Mouse (Mus musculus) forebrain, embryonic 12.5 days (tissue): ENCODE data around the gene Hist1h4b. TPM values are rescaled to one million over a fixed set of nuclear protein-coding genes. Genes with fewer than 3 reads are reported as not detected.
A peak's percentile ranks its signal among the peaks of the same experiment; 100 is the strongest.
"Not testable (repeated sequence)": the region's sequence is repeated elsewhere in the genome, so short reads cannot be mapped to it uniquely, and the experiment has no call there.

Experiments used
- ATAC-seq: fragments of 200-750 bp; cut with Nextera tagmentation; 2 replicates; pipeline ENCODE4 v1.8.0; 2017; ENCODE audit warnings: moderate TSS enrichment; ENCODE audit not compliant: low FRiP score
- H3K27ac ChIP-seq: fragments of 300-500 bp; sonication (generic); 2 replicates; pipeline ENCODE4 v1.5.1; 2016; ENCODE audit warnings: mild to moderate bottlenecking
- H3K27me3 ChIP-seq: fragments of 300-500 bp; sonication (generic); 2 replicates; pipeline ENCODE4 v1.6.1; 2016; ENCODE audit warnings: mild to moderate bottlenecking
- H3K36me3 ChIP-seq: fragments of 300-500 bp; sonication (generic); replicated peaks from 2 replicates; pipeline ENCODE4 v1.6.1; 2016; ENCODE audit warnings: mild to moderate bottlenecking
- H3K4me1 ChIP-seq: fragments of 300-500 bp; sonication (generic); 2 replicates; pipeline ENCODE4 v1.6.1; 2016
- H3K4me2 ChIP-seq: fragments of 300-500 bp; sonication (generic); 2 replicates; pipeline ENCODE4 v1.6.1; 2016; ENCODE audit warnings: mild to moderate bottlenecking, moderate library complexity
- H3K4me3 ChIP-seq: fragments of 300-500 bp; sonication (generic); replicated peaks from 2 replicates; pipeline ENCODE4 v1.5.1; 2016; ENCODE audit warnings: mild to moderate bottlenecking
- H3K9ac ChIP-seq: fragments of 300-500 bp; sonication (generic); 2 replicates; pipeline ENCODE4 v1.6.1; 2016; ENCODE audit warnings: mild to moderate bottlenecking
- H3K9me3 ChIP-seq: fragments of 300-500 bp; sonication (generic); 2 replicates; pipeline ENCODE4 v1.6.1; 2016
- WGBS: fragments of 180-500 bp; shearing (Covaris S2); methylation state at CpG from one replicate; pipeline ENCODE4 v1.1.7; 2016; 5-methylcytosine and 5-hydroxymethylcytosine counted together
- polyA plus RNA-seq: library from polyadenylated mRNA; unstranded; fragments of >200 nt; fragmentation: Nextera tagmentation; extraction: Ambion mirVana; gene quantifications from 2 replicates; pipeline ENCODE4 v1.2.1, GENCODE M21; 2016

The Hist1h4b gene
- polyA plus RNA-seq, 1 experiment from 2014 or later, result 5.3 TPM

DNA sequence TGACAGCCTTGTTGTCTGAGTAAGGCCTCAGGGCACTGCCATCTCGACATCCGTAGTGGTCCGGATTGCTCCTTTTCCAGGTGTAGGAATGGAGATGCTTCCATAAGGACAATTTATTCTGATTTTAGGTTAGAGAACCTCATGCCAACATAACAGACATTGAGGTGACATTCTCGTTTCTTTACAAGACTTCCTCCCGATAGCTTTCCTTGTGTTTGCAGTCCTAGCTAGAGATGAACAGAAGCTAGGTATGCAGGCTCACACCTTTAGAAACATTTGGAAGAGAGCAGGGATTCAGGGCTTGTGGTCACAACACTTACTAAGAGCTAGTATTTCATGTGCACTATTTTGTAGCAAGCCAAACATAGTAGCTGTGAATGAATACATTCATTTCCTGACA, 13.6 kb upstream of the Hist1h4b start:
- no peak overlapping the region for H3K9ac ChIP-seq
- no peaks in the 10 kb centered on the region for H3K36me3 ChIP-seq
- 0 out of 2 replicates have a peak overlapping the region, but pooled peaks have one; percentile 53 for H3K27ac ChIP-seq
- ATAC-seq, result no peak
- no peaks in the 10 kb centered on the region for H3K9me3 ChIP-seq
- H3K4me2 ChIP-seq, result no peak overlapping the region
- peaks cover 34% of the 10 kb centered on the region for H3K4me1 ChIP-seq
- no peaks in the 10 kb centered on the region for H3K27me3 ChIP-seq
- H3K4me3 ChIP-seq, result no peak overlapping the region
- WGBS, result 88% methylated on average over 5 of the region's 5 CpGs

GRCm38 (mm10) chr13:23743963-23744362, 12.8 kb upstream of the Hist1h4b start:
- WGBS, result 44% methylated on average over 4 of the region's 4 CpGs
- Histone ChIP-seq H3K36me3 (no peaks in the 10 kb centered on the region), H3K4me2 (peak overlapping the region; percentile 63), H3K9me3 (no peaks in the 10 kb centered on the region), H3K4me1 (peaks cover 34% of the 10 kb centered on the region), H3K27me3 (no peaks in the 10 kb centered on the region), H3K9ac (peak overlapping the region; percentile 64; the same call in 1 of the 2 replicates), H3K4me3 (peak overlapping the region; percentile 45), H3K27ac (peak overlapping the region; percentile 99)
- ATAC-seq, result no peak

- peak overlapping the region; percentile 45 for H3K4me3 ChIP-seq
- under 1% methylated on average over 15 of the region's 36 CpGs for WGBS
- H3K36me3 ChIP-seq, result no peaks in the 10 kb centered on the region
- H3K4me2 ChIP-seq, result peak overlapping the region; percentile 63
- no peaks in the 10 kb centered on the region for H3K27me3 ChIP-seq
- peaks cover 29% of the 10 kb centered on the region for H3K4me1 ChIP-seq
- H3K9me3 ChIP-seq, result no peaks in the 10 kb centered on the region
- ATAC-seq, result no peak
- peak overlapping the region; percentile 99 for H3K27ac ChIP-seq
- H3K9ac ChIP-seq, result peak overlapping the region; percentile 64
Measured at GRCm38 (mm10) chr13:23744421-23745380, 12.1 kb upstream of the Hist1h4b start.

- WGBS, result under 1% methylated on average over 26 of the region's 28 CpGs
- no peaks in the 10 kb centered on the region for H3K9me3 ChIP-seq
- peak; percentile 72 for ATAC-seq
- H3K36me3 ChIP-seq, result no peaks in the 10 kb centered on the region
- peaks cover 21% of the 10 kb centered on the region for H3K4me1 ChIP-seq
- H3K4me2 ChIP-seq, result peak within 1 kb of the TSS; percentile 63
- no peaks in the 10 kb centered on the region for H3K27me3 ChIP-seq
- H3K4me3 ChIP-seq, result peak within 1 kb of the TSS; percentile 45
- peak within 1 kb of the TSS; percentile 99 for H3K27ac ChIP-seq
- H3K9ac ChIP-seq, result peak within 1 kb of the TSS; percentile 75
Measured at GRCm38 (mm10) chr13:23745381-23746161, 11.2 kb upstream of the Hist1h4b start, which contains the start of gene Hist1h3c. Gene Hist1h3c, minus strand, starts transcription at chr13:23745602.

DNA sequence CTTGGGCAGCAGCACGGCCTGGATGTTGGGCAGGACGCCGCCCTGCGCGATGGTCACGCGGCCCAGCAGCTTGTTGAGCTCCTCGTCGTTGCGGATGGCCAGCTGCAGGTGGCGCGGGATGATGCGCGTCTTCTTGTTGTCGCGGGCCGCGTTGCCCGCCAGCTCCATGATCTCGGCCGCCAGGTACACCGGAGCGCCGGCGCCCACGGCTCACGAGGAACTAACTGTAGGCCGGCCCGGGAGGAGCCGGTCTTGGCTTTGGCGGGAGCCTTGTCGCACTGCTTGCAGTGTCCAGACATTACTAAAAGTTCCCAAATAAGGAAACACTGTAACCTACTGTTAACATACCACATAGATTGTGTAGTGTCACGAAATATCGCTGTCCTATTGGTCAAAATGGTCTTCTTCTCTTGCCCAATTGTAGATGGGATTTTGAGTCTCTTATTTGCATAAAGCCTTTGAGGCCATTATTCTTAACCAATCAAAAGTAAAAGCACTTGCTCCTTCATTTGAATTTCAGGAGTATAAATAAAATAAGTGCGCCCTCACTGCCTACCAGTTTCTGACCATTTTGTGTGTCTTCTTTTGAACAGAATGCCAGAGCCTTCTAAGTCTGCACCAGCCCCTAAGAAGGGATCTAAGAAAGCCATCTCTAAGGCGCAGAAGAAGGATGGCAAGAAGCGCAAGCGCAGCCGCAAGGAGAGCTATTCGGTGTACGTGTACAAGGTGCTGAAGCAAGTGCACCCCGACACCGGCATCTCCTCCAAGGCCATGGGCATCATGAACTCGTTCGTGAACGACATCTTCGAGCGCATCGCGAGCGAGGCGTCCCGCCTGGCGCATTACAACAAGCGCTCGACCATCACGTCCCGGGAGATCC, 10.4 kb upstream of the Hist1h4b start, which contains the start of gene Hist1h2bb:
Hist1h2bb (plus strand) TSS at position 534 of the 880 bp plus-strand sequence.
- not testable (repeated sequence) for H3K36me3 ChIP-seq, H3K27me3 ChIP-seq, H3K9me3 ChIP-seq
- Histone ChIP-seq H3K9ac (peak within 1 kb of the TSS; percentile 75), H3K4me2 (peak within 1 kb of the TSS; percentile 63), H3K4me3 (peak within 1 kb of the TSS; percentile 45), H3K27ac (peak within 1 kb of the TSS; percentile 99), H3K4me1 (peaks cover 17% of the 10 kb centered on the region)
- under 1% methylated on average over 40 of the region's 58 CpGs for WGBS
- ATAC-seq, result peak; percentile 92

- H3K27me3 ChIP-seq, result no peaks in the 10 kb centered on the region
- H3K9ac ChIP-seq, result peak overlapping the region; percentile 58
- no peaks in the 10 kb centered on the region for H3K36me3 ChIP-seq
- H3K27ac ChIP-seq, result peak overlapping the region; percentile 99
- H3K9me3 ChIP-seq, result no peaks in the 10 kb centered on the region
- H3K4me2 ChIP-seq, result peak overlapping the region; percentile 63
- H3K4me3 ChIP-seq, result peak overlapping the region; percentile 45
- 1% methylated on average over 11 of the region's 13 CpGs for WGBS
- no peak for ATAC-seq
- peaks cover 17% of the 10 kb centered on the region for H3K4me1 ChIP-seq
Measured at GRCm38 (mm10) chr13:23747081-23747891, 9.5 kb upstream of the Hist1h4b start.

DNA sequence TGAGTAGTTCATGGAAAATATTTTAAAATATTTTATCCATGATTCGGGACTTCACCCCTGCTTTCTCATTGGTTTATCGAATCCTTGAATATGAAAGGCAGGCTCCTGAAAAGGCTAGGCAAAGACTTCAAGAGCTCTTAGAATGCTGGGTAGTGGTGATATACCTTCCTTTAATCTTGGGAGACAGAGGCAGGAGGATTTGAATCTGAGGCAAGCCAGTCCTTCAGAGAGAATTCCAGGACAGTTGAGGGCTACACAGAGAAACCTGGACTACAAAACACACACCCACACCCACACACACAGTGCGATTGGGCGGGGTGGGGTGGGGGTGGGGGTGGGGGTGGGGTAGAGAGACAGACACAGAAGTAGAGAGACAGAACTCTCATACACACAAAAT, 8.9 kb upstream of the Hist1h4b start:
- H3K4me2 ChIP-seq, result peak overlapping the region; percentile 63
- no peaks in the 10 kb centered on the region for H3K36me3 ChIP-seq
- 7% methylated on average over 4 of the region's 4 CpGs for WGBS
- no peaks in the 10 kb centered on the region for H3K9me3 ChIP-seq
- ATAC-seq, result no peak
- H3K4me3 ChIP-seq, result 0 out of 2 replicates have a peak overlapping the region, but pooled peaks have one; percentile 4
- peak overlapping the region; percentile 99 for H3K27ac ChIP-seq
- peaks cover 17% of the 10 kb centered on the region for H3K4me1 ChIP-seq
- no peaks in the 10 kb centered on the region for H3K27me3 ChIP-seq
- peak overlapping the region; percentile 48 for H3K9ac ChIP-seq

DNA sequence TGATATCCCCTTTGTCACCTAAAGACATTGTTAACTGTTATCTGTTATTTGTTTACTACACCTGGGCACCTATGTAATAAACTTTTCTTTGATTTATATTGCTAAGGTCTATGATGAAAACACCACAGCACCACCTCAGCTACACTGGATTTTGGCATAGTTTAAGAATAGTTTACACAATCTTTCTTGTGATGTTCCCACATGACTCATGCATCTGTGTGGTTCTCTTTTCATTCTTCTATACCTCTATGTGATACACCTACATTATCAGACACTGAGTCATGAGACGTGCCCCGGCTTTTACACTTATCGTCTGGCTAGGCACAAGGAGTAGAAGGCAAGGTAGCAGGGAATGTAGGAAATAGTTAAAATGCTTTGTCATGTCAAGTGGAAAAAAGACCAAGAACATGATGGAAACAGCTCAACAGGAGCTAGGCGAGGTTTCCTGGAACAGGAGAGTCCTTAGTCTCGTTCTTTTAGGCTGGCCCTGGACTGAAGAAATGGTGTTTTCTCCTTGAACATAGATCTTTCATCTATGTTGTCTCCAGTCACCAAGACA, 7.2 kb upstream of the Hist1h4b start:
- H3K27ac ChIP-seq, result peak overlapping the region; percentile 79
- H3K4me1 ChIP-seq, result peaks cover 9% of the 10 kb centered on the region
- 92% methylated on average over 5 of the region's 5 CpGs for WGBS
- H3K9ac ChIP-seq, result no peak overlapping the region
- H3K27me3 ChIP-seq, result no peaks in the 10 kb centered on the region
- no peak overlapping the region for H3K4me2 ChIP-seq
- ATAC-seq, result no peak
- H3K9me3 ChIP-seq, result no peaks in the 10 kb centered on the region
- no peaks in the 10 kb centered on the region for H3K36me3 ChIP-seq
- no peak overlapping the region for H3K4me3 ChIP-seq

DNA sequence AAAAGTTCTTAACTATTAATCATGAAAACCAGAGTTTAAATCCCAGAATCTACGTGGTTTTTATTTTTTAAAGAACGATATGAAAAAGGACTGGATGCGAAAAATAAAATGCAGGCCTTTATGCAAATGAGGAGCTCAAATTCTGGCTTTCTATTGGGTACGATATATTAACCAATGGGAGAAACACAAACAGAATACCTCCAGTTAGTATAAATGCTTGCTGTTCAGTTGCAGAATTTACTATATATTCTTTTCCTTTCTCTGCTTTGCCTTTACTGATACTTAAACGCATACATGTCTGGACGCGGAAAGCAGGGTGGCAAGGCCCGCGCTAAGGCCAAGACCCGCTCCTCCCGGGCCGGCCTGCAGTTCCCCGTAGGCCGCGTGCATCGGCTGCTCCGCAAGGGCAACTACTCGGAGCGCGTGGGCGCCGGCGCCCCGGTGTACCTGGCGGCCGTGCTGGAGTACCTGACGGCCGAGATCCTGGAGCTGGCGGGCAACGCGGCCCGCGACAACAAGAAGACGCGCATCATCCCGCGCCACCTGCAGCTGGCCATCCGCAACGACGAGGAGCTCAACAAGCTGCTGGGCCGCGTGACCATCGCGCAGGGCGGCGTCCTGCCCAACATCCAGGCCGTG, 5.9 kb upstream of the Hist1h4b start, which contains the start of gene Hist1h2ab:
Hist1h2ab (plus strand) TSS at position 288 of the 639 bp plus-strand sequence.
- H3K9ac ChIP-seq, result peak within 1 kb of the TSS; percentile 56
- not testable (repeated sequence) for H3K4me1 ChIP-seq, H3K27me3 ChIP-seq, H3K9me3 ChIP-seq, H3K36me3 ChIP-seq
- ATAC-seq, result peak; percentile 64
- H3K27ac ChIP-seq, result peak within 1 kb of the TSS; percentile 98
- H3K4me3 ChIP-seq, result peak within 1 kb of the TSS; percentile 47
- H3K4me2 ChIP-seq, result peak within 1 kb of the TSS; percentile 59
- WGBS, result under 1% methylated on average over 35 of the region's 47 CpGs

GRCm38 (mm10) chr13:23751478-23751956, 5.3 kb upstream of the Hist1h4b start:
- H3K4me1 ChIP-seq, result peaks cover 8% of the 10 kb centered on the region
- H3K27me3 ChIP-seq, result no peaks in the 10 kb centered on the region
- no peaks in the 10 kb centered on the region for H3K36me3 ChIP-seq
- peak overlapping the region; percentile 59 for H3K4me2 ChIP-seq
- no peaks in the 10 kb centered on the region for H3K9me3 ChIP-seq
- peak overlapping the region; percentile 56 for H3K9ac ChIP-seq
- H3K27ac ChIP-seq, result peak overlapping the region; percentile 98
- WGBS, result 2% methylated on average over 11 of the region's 11 CpGs
- ATAC-seq, result peak; percentile 15; the same call in 1 of the 2 replicates
- peak overlapping the region; percentile 47 for H3K4me3 ChIP-seq
